Mouse (Mus musculus): ENCODE results near the gene Arrdc1. TPM values are rescaled to one million over a fixed set of nuclear protein-coding genes. Genes with fewer than 3 reads are reported as not detected.

The Arrdc1 gene
- total RNA-seq, 2 experiments from 2014 or later: 7.3 to 9.4 TPM

DNA sequence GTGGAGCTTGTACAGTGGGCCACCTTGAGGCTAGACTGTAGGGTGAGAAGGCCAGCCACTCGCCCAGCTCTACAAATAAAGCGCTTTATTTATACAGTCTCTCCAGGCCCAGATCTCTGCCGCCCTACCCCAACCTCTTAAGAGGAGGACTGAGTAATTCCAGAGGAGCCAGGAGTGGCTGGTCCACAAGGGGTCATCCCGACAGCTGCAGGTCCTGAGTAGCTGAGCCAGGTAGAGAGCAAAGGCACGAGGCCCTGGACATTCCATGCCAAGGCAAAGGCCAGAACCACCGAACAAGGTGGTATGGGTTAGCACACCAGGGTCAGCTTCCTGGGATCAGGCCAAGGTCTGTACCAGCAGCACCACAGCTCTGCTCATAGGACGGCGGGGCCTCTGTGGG is 9.8 kb downstream of the Arrdc1 start:
- DNase-seq: no peak

DNA sequence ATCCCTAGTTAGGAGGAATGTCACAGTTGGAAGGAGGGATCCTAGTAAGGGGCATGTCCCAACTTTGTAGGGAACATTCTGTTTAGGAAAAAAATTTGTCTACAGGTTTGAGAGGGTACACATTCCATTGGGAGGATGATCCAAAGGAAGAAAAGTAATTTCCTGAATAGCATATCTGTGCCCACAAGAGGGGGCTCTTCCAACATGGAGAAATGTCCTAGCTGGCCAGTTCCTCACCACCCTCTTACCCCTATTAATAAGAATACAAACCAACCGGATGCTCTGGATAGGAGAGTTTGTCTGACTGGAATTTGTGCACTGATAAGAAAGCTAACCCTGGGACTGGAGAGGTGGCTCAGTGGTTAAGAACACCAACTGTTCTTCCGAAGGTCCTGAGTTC is 11.5 kb downstream of the Arrdc1 start:
- no peak for DNase-seq

GRCm38 (mm10) chr2:24919839-24920175 is 15.2 kb downstream of the Arrdc1 start:
- no peak for DNase-seq

GRCm38 (mm10) chr2:24918930-24919838 is 15.9 kb downstream of the Arrdc1 start, which contains the start of gene Ehmt1:
TSS of gene Ehmt1 (minus strand) at chr2:24919614.
- peak; percentile 96 for DNase-seq

DNA sequence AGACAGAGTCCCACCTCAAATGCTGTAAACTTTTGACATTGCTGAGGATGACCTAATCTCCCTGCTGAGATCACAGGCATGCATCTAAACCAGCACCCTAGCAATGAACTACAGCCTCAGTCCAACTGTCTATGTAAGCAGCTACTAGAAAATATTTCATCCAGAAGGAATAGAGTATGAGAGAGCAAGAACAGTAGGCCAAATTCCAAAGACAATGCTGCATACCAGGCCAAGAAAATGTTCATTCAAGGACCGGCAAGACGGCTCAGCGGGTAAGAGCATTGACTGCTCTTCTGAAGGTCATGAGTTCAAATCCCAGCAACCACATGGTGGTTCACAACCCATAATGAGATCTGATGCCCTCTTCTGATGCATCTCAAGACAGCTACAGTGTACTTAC is 20.3 kb downstream of the Arrdc1 start:
- no peak for DNase-seq

- no peak for DNase-seq
These were observed 22.5 kb downstream of the Arrdc1 start for GRCm38 (mm10) chr2:24912589-24912988.

- no peak for DNase-seq
These were observed 22.9 kb downstream of the Arrdc1 start for GRCm38 (mm10) chr2:24912189-24912588.

DNA sequence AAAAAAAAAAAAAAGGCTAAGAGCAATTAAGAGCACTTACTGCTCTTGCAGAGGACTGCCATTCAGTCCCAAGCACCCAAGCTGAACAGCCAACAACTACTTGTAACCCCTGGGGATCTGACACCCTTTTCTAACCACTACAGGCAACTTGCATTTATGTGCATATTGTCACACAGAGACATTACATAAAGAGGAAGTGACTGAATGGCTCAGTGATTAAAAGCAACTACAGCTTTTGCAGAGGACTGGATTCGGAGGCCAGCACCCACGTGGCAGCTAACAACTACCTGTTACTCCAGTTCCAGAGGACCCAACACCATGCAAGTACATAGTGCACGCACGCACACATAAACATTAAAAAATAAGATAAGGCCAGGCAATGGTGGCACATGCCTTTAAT is 24.6 kb downstream of the Arrdc1 start:
- DNase-seq: no peak

DNA sequence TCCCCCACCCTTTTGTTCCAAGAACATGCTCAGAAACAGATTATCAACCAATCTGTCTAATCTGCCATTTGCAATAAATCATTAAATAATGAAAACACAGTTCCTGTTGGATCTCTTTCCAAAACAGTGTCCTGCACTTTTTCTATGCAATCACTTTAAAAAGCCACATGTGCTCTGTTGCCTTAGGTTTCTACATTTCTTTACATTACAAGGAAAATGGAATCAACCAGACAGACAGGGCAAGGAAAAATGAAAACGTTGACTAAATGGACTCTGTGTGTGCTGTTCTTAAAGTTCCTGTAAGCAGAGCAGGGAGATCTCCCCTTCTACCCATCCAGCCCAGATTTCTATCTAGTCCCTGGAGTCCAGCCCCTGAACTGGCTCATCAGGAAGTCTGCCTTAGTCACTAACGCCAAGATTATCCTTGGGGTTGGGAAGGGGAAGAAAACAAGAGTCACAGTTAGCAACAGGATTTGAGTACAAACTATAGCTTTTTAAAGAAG is 29.3 kb downstream of the Arrdc1 start:
- no peak for DNase-seq

- DNase-seq: no peak
These were observed 30.0 kb downstream of the Arrdc1 start for GRCm38 (mm10) chr2:24904823-24905652.

- DNase-seq: no peak
These were observed 32.1 kb downstream of the Arrdc1 start for GRCm38 (mm10) chr2:24902999-24903398.

GRCm38 (mm10) chr2:24901055-24901454 is 34.0 kb downstream of the Arrdc1 start:
- no peak for DNase-seq

- DNase-seq: no peak
These were observed 35.8 kb downstream of the Arrdc1 start for GRCm38 (mm10) chr2:24899292-24899691.

DNA sequence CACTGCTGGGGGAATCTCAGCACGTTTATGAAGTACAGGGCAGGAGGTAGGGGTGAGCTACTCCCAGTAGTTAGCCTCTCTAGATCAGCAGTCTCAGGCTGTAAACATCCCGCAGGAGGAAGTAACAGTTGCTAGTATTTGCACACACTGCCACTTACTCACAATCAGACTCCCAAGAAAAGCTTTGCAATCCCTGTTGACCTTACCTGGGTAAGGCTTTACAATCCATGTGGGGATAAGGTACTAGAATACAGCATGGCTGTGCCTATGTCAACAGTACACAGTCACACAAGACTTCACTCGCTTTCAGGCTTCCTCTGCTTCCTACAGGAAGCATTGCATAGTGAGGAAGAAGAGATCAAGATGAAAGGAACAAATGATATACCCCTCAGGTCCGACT is 38.3 kb downstream of the Arrdc1 start:
- DNase-seq: no peak

DNA sequence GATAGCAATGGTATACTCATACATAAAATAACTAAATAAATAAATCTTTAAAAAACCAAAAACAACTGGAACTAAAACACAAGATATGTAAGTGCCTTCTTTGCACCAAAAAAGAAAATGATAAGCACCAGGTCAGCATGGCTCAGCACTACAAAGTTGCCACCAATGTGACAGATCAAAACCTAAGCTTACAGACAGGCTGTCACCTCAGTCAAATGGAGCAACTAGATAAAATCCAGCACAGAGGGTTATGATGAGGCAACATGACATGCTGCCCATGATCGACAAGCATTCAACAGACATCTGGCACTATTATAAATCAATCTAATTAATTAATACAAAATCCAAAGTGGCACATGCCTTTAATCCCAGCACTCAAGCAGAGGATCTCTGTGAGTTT is 40.8 kb downstream of the Arrdc1 start:
- DNase-seq: no peak

DNA sequence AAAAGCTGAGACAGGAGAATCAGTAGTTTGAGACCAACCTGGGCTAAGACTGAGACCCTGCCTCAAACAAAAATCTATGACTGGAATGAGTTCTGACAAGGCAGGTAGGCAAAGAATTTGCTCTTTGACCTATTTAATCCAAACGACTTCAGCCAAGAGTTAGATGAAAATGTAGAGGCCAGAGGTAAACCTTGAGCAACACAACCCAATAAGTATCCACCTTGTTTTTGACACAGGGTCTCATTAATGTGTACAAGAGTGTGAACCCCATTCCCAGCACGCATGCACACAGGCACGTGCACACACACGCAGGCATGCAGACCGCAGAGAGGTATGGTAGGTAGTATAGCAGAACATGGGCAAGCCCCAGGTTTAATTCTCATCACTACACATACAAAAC is 42.7 kb downstream of the Arrdc1 start:
- DNase-seq: no peak

DNA sequence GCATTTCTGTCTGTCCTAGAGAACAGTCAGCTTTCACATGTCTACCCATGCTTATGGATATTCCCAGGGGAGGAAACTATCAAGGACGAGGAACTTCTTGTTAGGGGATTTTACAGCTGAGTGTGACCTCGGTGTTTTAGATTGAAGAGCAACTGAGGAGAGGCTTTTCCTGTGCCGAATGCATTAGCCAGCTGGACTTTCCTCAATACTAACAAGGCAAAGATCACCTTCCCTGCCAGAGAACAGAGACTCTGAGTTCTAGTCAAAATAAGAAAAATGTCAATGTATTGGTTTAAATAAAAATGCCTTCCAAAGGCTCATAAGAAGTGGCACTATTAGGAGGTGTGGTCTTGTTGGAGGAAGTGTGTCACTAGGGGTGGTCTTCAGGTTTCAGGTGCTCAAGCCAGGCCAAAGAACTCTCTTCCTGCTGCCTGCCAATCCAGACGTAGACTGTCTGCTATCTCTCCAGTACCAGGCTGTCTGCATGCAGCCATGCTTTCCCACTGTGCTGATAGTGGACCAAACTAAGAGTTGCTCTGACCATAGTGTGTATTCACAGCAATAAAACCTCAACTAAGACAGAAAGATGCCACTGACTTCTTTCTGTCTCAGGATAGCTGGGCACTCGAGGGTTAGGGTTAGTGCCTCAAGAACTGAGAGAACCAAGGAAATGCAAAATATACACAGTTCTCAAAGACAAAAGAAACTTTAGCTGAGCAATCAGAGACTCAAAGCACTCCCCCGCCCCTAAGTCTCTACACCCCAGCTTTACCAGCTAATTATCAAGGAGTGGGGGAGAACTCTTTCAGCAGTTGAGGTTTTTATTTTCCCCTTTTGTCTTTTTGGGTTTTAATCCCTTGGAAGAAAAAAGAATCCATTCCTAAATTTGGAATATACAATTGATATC is 44.3 kb downstream of the Arrdc1 start:
- DNase-seq: no peak

DNA sequence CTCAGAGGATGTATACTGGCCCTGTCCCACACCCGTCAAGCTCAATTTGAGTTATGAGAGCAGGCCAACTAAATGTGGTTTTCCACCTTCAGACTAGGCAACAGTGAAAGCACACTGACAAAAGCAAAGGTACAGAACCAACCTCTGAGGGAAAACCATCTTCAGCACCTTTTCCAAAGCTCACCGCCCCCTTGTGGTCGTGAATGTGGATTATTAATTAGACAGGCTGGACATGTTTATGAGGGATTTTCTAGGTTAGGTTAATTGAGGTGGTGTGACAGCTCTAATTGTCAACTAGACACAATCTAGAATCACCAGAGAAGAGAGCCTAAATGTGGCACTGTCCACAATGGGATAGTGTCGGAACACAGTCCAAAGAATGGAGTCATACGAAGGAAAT is 46.2 kb downstream of the Arrdc1 start:
- DNase-seq: no peak

DNA sequence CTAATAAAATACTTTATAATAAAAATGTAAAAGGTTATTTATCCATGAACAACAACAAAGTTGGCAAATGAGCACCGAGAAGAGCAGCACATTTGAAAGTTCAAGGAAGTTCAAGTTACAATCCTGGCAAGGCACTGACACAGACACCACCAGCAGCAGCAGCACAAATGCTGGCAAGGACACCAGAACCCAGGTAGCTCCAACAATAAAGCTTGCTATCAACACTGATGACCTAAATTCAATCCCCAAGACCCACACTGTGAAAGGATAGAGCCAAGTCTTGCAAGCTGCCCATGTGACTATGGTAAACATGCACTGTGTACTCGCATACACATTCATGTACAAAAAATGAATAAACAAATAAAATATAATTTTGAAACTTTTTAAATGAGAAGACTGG is 54.4 kb downstream of the Arrdc1 start:
- no peak for DNase-seq

All from gastrocnemius, postnatal 10 days (tissue).